Mouse (Mus musculus) urinary bladder, adult 18-20 months (tissue): ENCODE results near the gene Slc12a6.

Experiments used
- DNase-seq, 2 experiments: peaks; one replicate each; pipeline ENCODE4 v3.0.0; 2022; ENCODE audit warnings: low spot score in 2 of 2, mixed read lengths in 2 of 2

Gene Slc12a6

DNA sequence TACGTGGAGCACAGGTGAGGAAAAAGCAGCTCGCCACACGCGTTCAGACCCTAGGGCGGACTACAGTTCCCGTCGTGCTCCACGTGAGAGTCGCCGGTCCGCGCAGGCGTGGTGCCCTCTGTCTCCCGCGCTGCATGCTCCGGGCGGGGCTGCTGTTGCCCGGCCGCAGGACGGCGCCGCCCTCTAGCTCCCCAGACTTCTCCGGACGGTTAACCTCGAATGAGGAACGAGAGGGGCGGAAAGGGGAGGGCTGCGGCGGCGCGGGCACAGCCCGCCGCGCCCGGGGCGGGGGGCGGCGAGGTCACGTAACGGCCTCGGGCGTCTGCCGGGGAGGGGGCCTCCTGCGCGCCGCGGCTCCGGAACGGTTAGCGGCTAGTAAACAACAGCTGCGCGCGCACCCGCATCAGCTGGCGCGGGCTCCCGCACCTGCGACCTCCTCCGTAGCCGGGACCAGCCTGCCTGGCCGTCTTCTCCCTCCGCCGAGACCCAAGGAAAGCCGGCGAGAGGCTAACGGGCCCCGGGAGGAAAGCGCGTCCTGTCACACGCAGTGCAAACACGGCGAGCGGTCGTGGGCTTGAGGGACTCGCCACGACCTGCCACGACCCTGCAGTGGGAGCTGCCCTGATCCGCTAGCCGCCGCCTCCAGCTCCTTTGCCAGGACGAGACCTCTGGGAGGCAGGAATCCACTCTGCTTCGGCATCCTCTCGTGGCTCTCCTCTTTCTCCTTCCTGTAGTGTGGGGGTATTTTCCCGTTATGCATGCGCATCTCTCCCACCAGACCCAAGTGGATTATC lies at the start of gene Slc12a6:
TSS of gene Slc12a6 (plus strand) at position 378 of the 794 bp plus-strand sequence.
- peak; percentile 89 to 91 for DNase-seq

DNA sequence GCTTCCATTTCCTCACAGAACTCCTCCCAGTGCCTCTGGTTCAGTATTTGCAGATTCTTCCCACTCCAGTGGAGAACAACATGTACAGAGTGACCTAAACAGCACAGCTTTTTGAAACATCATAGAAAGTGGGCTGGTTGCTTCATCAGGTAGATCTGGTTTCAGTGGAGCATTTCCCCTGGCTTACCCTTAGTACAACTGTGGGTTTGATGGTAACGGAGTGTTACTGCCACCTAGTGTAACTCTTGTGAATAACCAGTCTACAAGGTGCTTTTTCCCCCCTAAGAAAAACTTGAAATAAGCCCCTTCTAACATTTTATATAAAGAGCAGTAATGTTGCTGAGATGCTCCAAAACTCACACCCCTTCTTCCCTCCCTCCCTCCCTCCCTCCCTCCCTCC lies 49.6 kb upstream of the Slc12a6 start:
- DNase-seq = no peak

DNA sequence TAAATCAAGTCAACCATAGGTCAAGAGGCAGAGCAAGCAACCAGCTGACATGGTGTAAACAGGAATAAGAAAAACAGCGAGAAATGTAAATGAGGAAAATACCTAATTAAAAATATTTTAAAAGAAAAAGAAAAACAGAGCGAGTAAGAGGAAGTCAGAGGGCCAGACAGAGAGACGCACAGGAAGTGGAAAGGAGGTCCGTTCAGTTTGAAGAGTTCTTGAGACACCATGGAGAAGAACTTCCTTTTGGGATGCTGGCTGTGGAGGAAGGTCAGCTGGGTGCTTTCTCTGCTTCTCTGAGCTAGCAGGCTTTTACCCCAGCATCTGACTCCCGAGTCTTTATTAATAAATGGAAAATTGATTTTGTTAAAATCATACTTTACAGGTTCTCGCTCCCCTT lies 48.0 kb upstream of the Slc12a6 start:
- DNase-seq = no peak

DNA sequence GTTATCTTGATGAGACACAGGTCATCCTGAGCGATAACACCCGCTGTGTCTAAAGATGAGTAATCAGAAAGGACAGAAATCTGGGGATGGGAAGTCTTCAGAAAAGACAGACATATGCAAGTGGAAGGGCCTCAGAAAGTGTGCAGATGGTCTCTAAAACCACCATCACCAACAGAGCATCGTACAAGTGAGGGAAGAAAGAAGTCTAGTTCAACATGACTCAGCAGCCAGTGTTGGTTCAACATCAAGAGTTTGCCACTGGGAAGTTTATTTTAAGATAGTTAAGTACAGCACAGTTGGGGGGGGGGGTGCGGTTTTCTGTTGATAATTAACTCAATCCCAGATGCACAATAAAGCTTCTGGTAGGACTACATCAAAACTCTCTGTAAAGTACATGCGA lies 44.7 kb upstream of the Slc12a6 start:
- DNase-seq = no peak

DNA sequence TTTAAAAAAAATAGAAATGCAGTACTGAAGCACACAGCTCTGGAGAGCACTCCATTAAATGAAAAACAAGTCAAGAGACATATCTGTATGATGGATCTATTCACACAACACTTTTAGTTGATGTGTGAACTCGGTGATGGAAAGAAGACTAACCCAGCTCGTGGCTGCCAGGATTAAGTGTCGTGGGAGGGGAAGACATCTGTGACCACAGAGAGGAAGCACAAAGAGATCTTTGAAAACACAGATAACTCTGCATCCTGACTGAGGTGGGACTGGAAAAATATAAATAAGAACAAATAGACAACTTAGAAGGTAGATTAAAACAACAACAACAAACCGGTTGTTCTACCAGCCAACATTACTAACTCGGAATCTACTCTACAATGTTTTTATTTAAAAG lies 43.0 kb upstream of the Slc12a6 start:
- no peak for DNase-seq

DNA sequence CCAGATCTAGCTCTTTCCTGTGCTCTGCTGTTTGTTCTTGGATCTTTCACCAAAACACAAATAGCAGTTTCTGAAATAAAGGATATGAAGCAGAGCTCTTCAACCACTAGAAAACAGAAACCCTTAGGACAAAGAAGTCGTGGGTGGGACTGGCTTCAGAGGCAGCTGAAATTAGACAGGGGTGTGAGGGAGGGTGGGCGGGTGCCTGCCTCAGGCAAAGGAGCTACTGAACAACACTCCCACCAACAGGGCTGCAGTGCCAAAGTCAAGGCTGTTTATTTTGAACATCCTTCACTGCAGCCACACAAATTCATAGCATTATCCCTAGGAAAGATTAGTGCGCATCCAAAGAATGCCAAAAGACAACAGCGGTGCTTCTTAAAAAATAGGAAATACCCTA lies 41.3 kb upstream of the Slc12a6 start:
- no peak for DNase-seq

DNA sequence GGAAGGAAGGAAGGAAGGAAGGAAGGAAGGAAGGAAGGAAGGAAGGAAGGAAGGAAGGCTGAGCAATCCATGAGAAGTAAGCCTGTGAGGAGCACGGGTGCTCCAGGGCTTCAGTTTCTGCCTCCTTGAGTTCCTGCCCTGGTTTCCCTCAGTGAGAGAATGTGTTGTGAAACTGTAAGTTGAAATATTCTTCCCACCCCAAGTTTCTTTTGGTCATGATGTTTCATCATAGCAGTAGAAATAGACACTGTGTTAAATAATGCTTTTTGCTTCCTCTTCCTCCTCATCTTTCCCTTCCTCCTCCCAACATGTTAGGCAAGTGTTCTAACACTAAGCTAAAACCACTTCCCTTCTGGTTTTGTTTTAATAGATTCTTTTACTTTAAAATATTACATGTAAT lies 33.0 kb upstream of the Slc12a6 start:
- DNase-seq = no peak

DNA sequence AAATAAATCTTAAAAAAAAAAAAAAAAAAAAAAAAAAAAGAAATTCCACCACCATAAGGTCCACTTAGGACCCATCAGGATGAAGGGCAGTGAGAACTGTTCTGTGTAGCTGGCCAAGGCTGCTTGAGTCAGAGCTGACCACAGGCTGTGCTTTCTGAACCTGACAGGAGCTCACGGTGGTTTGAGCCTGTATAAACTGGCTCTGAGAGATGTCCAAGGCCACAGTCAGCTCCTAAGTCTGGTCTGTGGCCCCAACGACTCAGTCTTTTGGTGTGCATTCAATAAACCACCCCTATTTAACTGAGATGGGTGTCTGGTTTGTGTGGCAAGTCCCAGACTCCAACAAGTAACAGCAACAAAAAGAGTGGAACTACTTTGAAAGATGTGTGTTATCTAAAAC lies 29.0 kb upstream of the Slc12a6 start:
- no peak for DNase-seq

DNA sequence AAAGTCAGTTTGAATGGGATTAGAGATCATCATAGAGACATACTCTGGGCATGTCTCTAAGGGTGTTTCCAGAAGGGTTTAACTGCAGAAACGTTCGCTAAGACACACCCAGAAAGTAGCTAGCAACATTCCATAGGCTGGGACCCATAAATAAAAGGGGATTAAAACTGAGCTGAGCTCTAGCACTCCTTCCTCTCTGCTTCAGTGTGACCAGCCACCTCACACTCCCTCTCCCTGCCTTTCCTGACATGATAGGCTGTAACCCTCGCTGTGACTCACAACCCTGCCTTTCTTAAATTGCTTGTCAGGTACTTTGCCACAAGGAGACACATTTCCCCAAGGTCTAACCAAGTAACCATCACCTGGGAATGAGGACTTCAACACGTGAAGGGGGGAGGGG lies 27.6 kb upstream of the Slc12a6 start:
- no peak for DNase-seq

DNA sequence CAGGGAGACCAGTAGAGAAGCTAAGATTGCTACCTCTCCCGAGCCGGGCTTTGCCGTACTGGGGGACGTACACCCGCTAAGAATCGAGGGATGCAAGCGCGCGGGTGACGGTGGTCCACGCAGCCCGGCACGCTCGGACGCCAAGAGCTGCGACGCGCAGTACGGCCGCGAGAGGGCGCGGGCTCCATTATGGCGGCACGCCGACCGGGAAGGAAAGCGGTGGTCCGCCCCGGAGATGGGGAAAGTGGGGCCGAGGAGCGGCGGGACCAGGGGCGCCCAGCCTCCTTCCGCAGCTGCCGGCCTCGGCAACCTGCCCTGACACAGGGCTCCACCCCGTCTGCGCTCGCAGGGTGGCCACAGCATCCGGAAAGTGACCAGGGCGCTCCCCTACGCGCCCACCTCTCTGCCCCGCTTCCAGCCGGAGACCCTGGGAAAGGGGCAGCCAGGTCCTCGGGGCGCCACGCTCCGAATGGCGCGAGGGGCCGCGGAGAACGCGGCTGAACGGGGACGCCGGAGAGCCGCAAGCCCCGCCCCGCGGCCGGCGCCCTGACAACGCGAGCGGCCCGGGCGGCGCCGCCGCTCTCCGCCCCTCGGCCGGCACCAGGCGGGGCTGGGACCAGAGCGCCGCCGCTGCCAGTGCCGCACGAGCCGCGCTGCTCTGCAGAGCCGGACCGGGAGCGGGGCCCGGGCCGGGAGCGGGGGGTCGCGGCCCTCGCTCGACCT lies 26.3 kb upstream of the Slc12a6 start, which contains the start of gene Lpcat4:
TSS of gene Lpcat4 (plus strand) at position 257 of the 723 bp plus-strand sequence.
- peak; percentile 68 to 86 for DNase-seq

DNA sequence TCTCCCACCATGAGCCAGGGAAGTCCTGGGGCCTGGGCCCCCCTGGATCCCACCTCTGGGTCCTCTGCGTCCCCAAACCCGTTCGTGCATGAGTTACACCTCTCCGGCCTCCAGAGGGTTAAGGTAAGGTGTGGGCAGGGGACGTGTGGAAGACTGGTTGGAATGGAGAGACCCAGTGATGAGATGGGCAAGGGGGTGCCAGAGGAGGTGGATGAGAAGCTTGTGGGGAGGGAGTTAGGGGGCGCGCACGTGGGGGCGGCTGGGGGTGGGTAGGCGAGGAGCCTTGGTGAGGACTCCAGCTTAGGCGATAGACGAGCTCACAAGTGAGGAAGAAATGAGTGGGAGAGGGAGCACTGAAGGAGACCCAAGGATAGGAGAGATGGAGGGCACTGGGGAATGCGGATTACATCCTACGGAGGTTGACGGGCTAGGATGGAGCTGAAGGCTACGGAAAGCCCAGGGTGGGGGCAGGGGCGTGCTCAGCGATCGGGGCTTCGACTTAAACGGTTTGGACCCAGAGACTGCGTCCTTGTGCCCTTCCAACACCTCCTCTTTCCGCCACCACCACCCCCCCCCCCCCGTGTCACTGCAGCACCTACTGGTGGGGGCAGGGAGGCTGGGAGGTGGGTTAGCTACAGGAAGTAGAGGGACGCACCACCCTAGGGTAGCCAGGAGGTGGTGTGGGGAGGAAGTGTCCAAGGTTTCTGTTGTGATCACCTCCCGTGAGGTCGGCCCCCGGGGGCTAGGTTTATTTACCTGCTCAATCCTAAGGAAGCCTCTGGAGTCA lies 25.5 kb upstream of the Slc12a6 start:
- no peak for DNase-seq

DNA sequence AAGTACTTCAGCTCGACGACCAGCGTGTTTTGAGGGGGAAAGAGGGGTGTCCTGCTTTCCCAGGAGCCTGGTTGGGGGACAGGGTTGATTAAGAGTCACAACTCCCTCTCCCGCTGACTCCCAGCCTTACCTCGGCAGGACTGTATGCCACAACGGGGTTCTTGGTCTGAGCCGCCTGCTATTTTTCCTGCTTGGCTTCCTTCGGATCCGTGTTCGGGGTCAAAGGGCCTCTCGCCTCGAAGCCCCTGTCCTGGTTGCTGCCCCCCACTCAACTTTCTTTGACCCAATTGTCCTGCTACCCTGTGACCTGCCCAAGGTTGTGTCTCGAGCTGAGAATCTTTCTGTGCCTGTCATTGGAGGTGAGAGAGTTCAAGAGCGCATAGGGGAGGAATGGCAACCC lies 23.8 kb upstream of the Slc12a6 start:
- no peak for DNase-seq

DNA sequence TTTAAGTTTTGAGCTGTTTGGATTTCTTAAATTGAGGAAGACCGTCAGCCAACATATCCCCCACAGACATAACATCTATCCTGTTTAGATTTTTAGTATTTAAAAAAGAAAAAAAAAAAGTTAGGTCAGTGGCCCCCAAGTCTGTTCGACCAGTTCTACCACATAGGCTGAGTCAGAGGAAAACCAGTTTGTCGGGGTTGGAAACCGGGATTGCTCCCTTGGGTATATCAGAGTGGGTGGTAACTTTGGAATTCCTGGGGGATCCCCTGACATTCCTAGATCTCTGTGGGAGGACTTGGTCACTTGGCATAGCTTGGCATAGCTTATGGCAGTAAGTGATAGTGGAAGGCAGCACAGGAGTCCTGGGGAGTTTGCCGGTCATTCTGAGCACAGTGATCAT lies 20.3 kb upstream of the Slc12a6 start:
- DNase-seq = no peak

DNA sequence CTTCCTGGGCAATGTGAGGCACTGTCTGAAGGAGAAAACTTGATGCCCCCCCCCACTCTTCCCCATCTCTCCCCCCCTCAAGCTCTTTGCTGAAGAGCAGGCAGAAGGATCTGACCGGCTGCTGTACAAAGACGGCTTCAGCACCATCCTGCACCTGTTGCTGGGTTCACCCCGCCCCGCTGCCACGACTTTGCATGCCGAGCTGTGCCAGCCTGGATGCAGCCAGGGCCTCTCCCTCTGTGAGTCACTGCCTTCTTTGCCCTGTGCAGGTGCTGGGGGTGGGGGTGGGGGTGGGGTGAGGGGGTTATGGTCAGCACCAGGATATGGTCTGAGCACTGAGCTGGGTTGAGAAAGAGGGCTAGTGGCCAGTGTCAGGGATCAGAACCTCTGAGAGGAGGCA lies 19.4 kb upstream of the Slc12a6 start:
- no peak for DNase-seq

DNA sequence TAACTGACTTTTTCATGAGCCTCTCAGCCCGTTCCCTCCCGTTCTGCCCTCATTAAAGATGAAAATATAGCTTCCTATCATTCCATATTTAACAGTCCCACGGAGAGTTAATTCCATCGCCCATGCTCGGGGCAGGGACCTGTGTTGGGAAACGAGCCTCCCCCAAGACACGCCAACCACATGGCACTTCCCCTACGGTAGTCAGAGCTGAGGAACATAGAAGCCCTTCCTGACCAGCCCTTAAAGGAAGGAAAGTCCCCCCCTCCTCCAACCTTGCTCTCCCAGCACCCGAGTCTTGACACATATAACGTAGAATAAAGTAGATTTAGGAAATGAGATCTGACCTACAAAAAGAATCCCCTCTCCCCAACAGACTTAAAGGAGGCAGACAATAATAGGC lies 18.3 kb upstream of the Slc12a6 start:
- no peak for DNase-seq

DNA sequence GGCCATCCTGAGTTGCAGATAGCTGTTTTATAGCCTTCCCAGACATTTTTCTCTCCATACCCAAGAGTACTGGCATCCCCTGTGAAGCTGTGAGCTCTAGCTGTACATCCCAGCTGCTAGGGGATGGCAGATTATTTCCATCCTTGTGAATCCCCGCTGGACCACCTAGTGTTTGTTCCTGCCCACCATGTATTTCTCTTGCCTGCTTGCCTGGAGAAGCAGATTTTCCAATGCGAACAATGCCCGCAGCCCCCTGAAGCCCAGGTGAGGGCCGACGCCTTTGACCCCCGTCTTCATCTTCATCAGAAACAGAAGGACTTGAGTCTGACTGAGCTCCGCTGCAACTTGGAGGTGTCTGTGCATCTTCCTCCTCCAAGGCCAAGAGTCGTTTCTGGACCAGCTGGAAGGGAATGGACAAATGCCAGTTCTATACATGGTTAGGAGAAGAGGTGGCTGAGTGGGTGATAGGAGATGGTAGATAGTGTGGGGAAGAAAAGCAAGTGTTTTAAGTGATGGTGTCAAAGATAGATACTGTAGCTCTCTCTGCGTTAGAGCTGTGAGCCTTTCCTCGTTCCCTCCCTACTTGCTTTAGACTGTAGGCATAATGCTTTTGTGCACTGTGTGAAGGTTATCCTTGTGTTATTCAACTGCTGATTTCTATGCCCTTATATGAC lies 15.7 kb upstream of the Slc12a6 start:
- no peak for DNase-seq

DNA sequence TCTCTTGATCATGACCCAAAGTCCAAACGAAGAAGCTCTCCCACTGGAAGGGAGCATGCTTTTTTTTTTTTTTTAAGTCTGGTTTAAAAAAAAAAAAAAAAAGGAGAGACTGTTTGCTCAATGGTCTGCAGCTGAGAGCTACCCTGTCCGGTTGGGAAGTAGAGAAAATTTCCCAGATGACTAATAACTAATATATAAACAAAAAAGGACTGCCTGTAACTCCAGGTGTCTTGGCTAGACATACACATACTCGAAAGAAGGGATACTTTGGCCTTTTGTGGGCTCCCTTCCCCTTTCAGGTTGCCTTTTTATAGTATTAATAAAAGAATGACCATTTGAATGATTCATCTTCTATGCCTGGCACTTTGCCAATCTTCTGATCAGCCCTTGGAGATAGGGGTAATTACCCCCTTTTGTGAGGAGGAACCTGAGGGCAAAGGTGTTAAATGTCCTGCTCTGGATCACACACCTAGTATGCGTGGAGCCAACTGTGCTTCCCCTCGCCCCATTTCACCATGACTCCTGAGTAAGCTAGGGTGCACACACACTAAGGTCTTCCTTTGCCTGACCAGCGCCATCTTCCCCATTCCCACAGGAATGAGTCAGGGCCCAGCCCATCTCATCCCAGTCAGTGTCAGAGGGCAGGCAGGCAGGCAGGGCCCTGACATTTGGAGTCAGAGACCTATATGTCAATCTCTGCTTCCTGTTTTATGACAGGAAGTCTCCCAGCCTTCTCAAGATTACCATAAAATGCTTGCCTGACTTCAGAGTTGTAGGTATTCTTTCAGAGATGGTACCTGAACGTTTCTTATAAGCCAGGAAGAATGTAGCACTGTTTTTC lies 10.7 kb upstream of the Slc12a6 start:
- no peak for DNase-seq

DNA sequence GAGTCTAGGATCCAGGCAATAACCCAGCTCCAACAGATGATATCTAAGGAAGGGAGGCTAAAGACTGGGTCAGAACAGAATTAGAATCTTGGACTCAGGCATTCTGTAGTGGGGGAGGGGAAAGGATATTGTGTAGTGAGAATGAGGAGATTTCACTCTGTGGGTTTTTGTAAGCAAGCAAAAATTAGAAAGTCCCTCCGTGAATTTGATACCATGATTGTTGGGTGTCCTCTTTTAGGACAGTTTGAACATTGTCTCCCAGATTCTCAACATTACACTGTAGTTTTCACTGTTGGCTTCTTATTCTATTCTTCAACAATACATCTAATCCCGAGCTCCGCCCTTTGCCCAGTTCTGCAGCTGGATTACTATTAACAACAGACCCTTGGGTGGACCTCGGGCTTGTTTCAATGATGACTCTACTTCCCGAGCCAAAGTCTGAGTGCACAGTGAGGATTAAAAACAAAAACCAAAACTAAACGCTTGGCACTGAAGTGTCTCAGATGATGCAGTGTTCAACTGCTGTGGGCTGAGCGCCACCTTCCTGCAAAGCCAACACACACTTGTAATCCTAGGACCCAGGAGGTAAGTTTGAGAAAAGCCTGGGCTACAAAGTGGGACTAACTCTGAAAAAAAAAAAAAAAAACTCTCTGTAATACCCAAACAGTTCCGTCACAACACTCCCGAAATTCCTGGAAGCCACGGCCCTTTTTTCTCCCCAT lies 6.2 kb upstream of the Slc12a6 start, which contains the start of gene Nutm1:
TSS of gene Nutm1 (minus strand) at position 51 of the 722 bp plus-strand sequence.
- DNase-seq = no peak

DNA sequence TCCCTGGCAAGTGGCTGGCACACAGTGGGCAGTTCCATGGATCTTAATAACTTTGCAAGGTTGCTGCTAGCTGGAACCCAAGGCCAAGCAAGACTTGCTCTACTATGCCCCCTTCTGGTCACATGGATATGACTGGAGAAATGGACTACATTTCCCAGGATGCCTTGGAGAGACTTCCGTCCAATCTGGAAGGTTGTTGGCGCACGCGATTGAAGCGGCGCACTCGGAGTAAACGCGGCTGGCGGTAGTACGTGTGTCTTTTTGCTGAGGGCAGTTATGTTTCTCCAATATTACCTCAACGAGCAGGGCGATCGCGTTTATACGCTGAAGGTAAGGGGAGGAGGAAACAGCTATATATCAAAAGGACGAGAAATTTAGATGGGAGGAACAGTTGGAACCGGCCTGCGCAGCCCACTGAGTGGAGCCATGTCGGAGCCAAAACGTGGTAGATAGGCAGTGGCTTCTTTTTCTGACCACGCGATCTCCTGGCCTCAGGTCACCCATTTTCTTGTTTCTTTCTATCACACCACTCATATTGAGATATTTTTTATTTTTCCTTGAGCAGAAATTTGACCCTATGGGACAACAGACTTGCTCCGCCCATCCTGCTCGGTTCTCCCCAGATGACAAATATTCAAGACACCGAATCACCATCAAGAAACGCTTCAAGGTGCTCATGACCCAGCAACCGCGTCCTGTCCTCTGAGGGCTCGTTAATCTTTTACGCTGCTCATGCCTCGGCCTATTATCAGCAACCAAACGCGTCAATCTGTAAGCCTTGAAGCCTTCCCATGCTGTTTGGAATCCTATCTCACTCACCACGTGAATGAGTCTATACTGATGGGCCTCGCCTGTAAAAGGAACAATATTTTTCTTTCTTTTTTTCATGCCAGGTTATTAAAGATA lies 3.6 kb upstream of the Slc12a6 start, which contains the start of gene Nop10:
TSS of gene Nop10 (plus strand) at position 179 of the 906 bp plus-strand sequence.
- DNase-seq = peak; percentile 60 to 78
